Mouse (Mus musculus): ENCODE data around the gene Chrnb4. TPM values are rescaled to one million over a fixed set of nuclear protein-coding genes. Genes with fewer than 3 reads are reported as not detected.
A peak's percentile ranks its signal among the peaks of the same experiment; 100 is the strongest.

The Chrnb4 gene
- 0.39 and 0.57 TPM in 2 replicates for polyA plus RNA-seq (2012; rRNA removed)

DNA sequence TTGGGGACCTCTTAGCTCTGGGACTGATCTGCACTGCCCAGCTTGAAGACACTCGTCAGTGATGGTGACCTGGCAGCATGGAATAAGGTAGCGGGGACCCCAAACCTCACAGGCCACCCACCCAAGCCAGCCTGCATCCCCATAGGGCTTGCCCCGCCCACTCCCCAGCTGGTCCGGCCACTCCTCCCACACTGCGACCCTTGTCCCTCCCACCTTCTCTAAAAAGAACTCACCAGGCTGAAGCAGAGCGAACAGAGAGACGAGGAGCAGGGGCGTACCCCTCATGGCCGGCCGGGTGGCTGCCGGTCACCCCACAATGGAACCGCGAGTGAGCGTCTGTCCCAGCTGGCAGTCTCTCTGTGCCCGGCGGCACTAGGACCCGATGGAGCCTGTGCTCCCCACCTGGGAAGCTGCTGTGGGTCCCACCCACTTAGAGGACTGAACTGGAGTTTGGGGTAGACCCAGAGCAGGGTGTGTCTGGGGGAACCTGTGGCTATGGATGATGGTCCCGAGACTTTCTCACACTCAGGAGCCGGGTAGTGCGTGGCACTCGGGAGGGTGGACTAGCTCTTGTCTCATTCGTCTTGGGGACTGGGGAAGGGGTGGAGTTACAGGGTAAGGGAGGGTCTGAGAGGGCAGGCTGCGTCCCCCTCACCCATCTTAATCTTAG is at the start of gene Chrnb4:
Chrnb4 (minus strand) TSS at position 569 of the 670 bp plus-strand sequence.
- Histone ChIP-seq H3K27ac (ENCODE audit: control insufficient read depth, insufficient read depth, low read length) (no peak within 1 kb of the TSS), H3K4me1 (replicated peaks; ENCODE audit: control insufficient read depth, insufficient read depth, low read length) (no peaks in the 10 kb centered on the region), H3K27me3 (ENCODE audit: control insufficient read depth, insufficient read depth, low read length) (no peaks in the 10 kb centered on the region; the same call in 1 of the 2 replicates), H3K4me3 (ENCODE audit: control insufficient read depth, insufficient read depth, low read length) (no peak within 1 kb of the TSS), H3K36me3 (ENCODE audit: control insufficient read depth, insufficient read depth, low read length) (no peaks in the 10 kb centered on the region)
- TF ChIP-seq CTCF (IDR thresholded peaks at IDR 0.05; ENCODE audit: borderline replicate concordance, control insufficient read depth, extremely low read depth, insufficient read depth, low read length, poor library complexity) (0 out of 2 replicates have a peak, but pooled peaks have one; percentile 19), POLR2A (IDR thresholded peaks at IDR 0.05; ENCODE audit: control insufficient read depth, extremely low read depth, insufficient read depth, low read length, poor library complexity) (no peak)
- DNase-seq = peak; percentile 26
- 5% methylated on average over 23 of the region's 23 CpGs for WGBS

- 95% methylated on average over 4 of the region's 4 CpGs for WGBS
- DNase-seq = no peak
- Histone ChIP-seq H3K36me3 (ENCODE audit: control insufficient read depth, insufficient read depth, low read length) (no peaks in the 10 kb centered on the region), H3K27me3 (ENCODE audit: control insufficient read depth, insufficient read depth, low read length) (no peaks in the 10 kb centered on the region), H3K27ac (ENCODE audit: control insufficient read depth, insufficient read depth, low read length) (no peak overlapping the region), H3K4me3 (ENCODE audit: control insufficient read depth, insufficient read depth, low read length) (no peak overlapping the region), H3K4me1 (replicated peaks; ENCODE audit: control insufficient read depth, insufficient read depth, low read length) (no peaks in the 10 kb centered on the region)
- TF ChIP-seq POLR2A (IDR thresholded peaks at IDR 0.05; ENCODE audit: control insufficient read depth, extremely low read depth, insufficient read depth, low read length, poor library complexity) = no peak
- TF ChIP-seq CTCF (IDR thresholded peaks at IDR 0.05; ENCODE audit: borderline replicate concordance, control insufficient read depth, extremely low read depth, insufficient read depth, low read length, poor library complexity) = no peak
These were observed 48.3 kb upstream of the Chrnb4 start for GRCm38 (mm10) chr9:55096870-55097269.

DNA sequence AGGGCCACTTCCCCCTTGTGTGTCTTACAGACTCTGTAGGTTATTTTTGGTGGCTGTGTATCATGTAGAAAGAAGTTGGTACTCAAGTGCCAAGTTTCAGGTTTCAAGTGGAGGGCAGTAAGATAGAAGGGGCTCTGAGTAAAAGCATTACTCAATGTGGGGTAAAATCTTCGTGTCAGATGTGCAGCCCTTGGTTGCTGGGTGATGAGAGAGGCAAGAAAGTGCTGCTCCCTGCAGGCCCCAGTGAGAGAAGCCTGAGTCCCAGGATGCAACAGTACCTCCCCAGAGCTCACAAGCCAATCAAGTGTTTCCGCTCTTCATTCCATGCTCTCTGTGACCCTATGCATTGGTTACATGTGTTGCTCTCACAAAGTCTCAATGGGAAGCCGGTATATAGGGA is 47.5 kb upstream of the Chrnb4 start:
- 72% methylated on average over 3 of the region's 3 CpGs for WGBS
- no peak for DNase-seq
- Histone ChIP-seq H3K4me3 (ENCODE audit: control insufficient read depth, insufficient read depth, low read length) (no peak overlapping the region), H3K36me3 (ENCODE audit: control insufficient read depth, insufficient read depth, low read length) (no peaks in the 10 kb centered on the region), H3K27ac (ENCODE audit: control insufficient read depth, insufficient read depth, low read length) (no peak overlapping the region), H3K27me3 (ENCODE audit: control insufficient read depth, insufficient read depth, low read length) (no peaks in the 10 kb centered on the region), H3K4me1 (replicated peaks; ENCODE audit: control insufficient read depth, insufficient read depth, low read length) (no peaks in the 10 kb centered on the region)
- TF ChIP-seq POLR2A (IDR thresholded peaks at IDR 0.05; ENCODE audit: control insufficient read depth, extremely low read depth, insufficient read depth, low read length, poor library complexity) (no peak), CTCF (IDR thresholded peaks at IDR 0.05; ENCODE audit: borderline replicate concordance, control insufficient read depth, extremely low read depth, insufficient read depth, low read length, poor library complexity) (no peak)

DNA sequence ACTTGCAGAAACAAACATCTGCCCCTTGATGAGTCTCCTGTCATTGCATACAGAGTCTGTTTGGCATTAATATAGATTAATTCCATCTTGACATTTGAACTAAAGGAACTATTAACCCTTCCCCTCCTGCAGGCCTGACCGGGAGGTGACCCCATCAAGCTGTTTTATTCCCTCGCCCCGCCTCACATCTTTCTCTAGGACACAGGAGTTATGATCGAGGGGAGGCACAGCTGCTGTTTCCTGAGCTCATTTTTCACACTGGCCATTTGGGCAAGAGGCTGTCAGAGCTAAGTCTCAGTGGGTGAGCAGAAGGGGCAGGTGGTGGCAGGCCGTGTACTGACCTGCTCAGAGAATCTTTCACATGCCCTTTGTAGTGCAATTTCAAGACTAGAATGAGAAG is 41.6 kb upstream of the Chrnb4 start:
- no peaks in the 10 kb centered on the region for H3K27me3 ChIP-seq (ENCODE audit: control insufficient read depth, insufficient read depth, low read length)
- 77% methylated on average over 5 of the region's 5 CpGs for WGBS
- no peak for TF ChIP-seq CTCF (IDR thresholded peaks at IDR 0.05; ENCODE audit: borderline replicate concordance, control insufficient read depth, extremely low read depth, insufficient read depth, low read length, poor library complexity)
- no peak for TF ChIP-seq POLR2A (IDR thresholded peaks at IDR 0.05; ENCODE audit: control insufficient read depth, extremely low read depth, insufficient read depth, low read length, poor library complexity)
- H3K4me1 ChIP-seq (replicated peaks; ENCODE audit: control insufficient read depth, insufficient read depth, low read length) = no peaks in the 10 kb centered on the region
- H3K27ac ChIP-seq (ENCODE audit: control insufficient read depth, insufficient read depth, low read length) = no peak overlapping the region
- H3K4me3 ChIP-seq (ENCODE audit: control insufficient read depth, insufficient read depth, low read length) = no peak overlapping the region
- no peaks in the 10 kb centered on the region for H3K36me3 ChIP-seq (ENCODE audit: control insufficient read depth, insufficient read depth, low read length)
- DNase-seq = no peak

GRCm38 (mm10) chr9:55089226-55089625 is 40.6 kb upstream of the Chrnb4 start:
- WGBS = 95% methylated on average over 2 of the region's 2 CpGs
- no peak for DNase-seq

GRCm38 (mm10) chr9:55083154-55083913 is 34.8 kb upstream of the Chrnb4 start:
- 80% methylated on average over 7 of the region's 7 CpGs for WGBS
- TF ChIP-seq CTCF (IDR thresholded peaks at IDR 0.05; ENCODE audit: borderline replicate concordance, control insufficient read depth, extremely low read depth, insufficient read depth, low read length, poor library complexity) = no peak
- no peaks in the 10 kb centered on the region for H3K27me3 ChIP-seq (ENCODE audit: control insufficient read depth, insufficient read depth, low read length)

More at GRCm38 (mm10) chr9:55089226-55089625, 40.6 kb upstream of the Chrnb4 start:
- no peaks in the 10 kb centered on the region for H3K4me1 ChIP-seq (replicated peaks; ENCODE audit: control insufficient read depth, insufficient read depth, low read length)
- TF ChIP-seq POLR2A (IDR thresholded peaks at IDR 0.05; ENCODE audit: control insufficient read depth, extremely low read depth, insufficient read depth, low read length, poor library complexity) (no peak), CTCF (IDR thresholded peaks at IDR 0.05; ENCODE audit: borderline replicate concordance, control insufficient read depth, extremely low read depth, insufficient read depth, low read length, poor library complexity) (no peak)
- H3K4me3 ChIP-seq (ENCODE audit: control insufficient read depth, insufficient read depth, low read length) = no peak overlapping the region
- no peaks in the 10 kb centered on the region for H3K36me3 ChIP-seq (ENCODE audit: control insufficient read depth, insufficient read depth, low read length)
- no peak overlapping the region for H3K27ac ChIP-seq (ENCODE audit: control insufficient read depth, insufficient read depth, low read length)
- H3K27me3 ChIP-seq (ENCODE audit: control insufficient read depth, insufficient read depth, low read length) = no peaks in the 10 kb centered on the region

More at GRCm38 (mm10) chr9:55083154-55083913, 34.8 kb upstream of the Chrnb4 start:
- Histone ChIP-seq H3K4me3 (ENCODE audit: control insufficient read depth, insufficient read depth, low read length) (no peak overlapping the region), H3K36me3 (ENCODE audit: control insufficient read depth, insufficient read depth, low read length) (no peaks in the 10 kb centered on the region), H3K4me1 (replicated peaks; ENCODE audit: control insufficient read depth, insufficient read depth, low read length) (no peaks in the 10 kb centered on the region), H3K27ac (ENCODE audit: control insufficient read depth, insufficient read depth, low read length) (no peak overlapping the region)
- DNase-seq = no peak

All from thymus, adult 2 months (tissue).